Mouse (Mus musculus) limb, embryonic 10.5 days (tissue): ENCODE measurements around the gene Lin7c. TPM values are rescaled to one million over a fixed set of nuclear protein-coding genes. Genes with fewer than 3 reads are reported as not detected.

Source experiments
- DNase-seq: peaks from one replicate; pipeline ENCODE4 v3.0.0-alpha.2; 2017; ENCODE audit warnings: low spot score
- H3K27ac ChIP-seq: fragments of 300-500 bp; sonication (generic); 2 replicates; pipeline ENCODE4 v1.5.1; 2016; ENCODE audit warnings: mild to moderate bottlenecking
- H3K27me3 ChIP-seq: fragments of 300-500 bp; sonication (generic); 2 replicates; pipeline ENCODE4 v1.6.1; 2016; ENCODE audit warnings: low read depth, mild to moderate bottlenecking; ENCODE audit not compliant: poor library complexity, severe bottlenecking
- H3K36me3 ChIP-seq: fragments of 300-500 bp; sonication (generic); 2 replicates; pipeline ENCODE4 v1.6.1; 2016; ENCODE audit warnings: mild to moderate bottlenecking, moderate library complexity
- H3K4me1 ChIP-seq: fragments of 300-500 bp; sonication (generic); 2 replicates; pipeline ENCODE4 v1.6.1; 2016
- H3K4me3 ChIP-seq: fragments of 300-500 bp; sonication (generic); 2 replicates; pipeline ENCODE4 v1.5.1; 2016; ENCODE audit warnings: mild to moderate bottlenecking, moderate library complexity
- H3K9me3 ChIP-seq: fragments of 300-500 bp; sonication (generic); replicated peaks from 2 replicates; pipeline ENCODE4 v1.6.1; 2016; ENCODE audit warnings: mild to moderate bottlenecking
- WGBS: fragments of 180-500 bp; shearing (Covaris S2); methylation state at CpG from one replicate; pipeline ENCODE4 v1.1.7; 2016; 5-methylcytosine and 5-hydroxymethylcytosine counted together
- polyA plus RNA-seq: library from polyadenylated mRNA; unstranded; fragments of >200 nt; fragmentation: Nextera tagmentation; extraction: Ambion mirVana; gene quantifications from 2 replicates; pipeline ENCODE4 v1.2.1, GENCODE M21; 2016

Gene Lin7c
- polyA plus RNA-seq, 1 experiment from 2014 or later: 68.9 TPM

DNA sequence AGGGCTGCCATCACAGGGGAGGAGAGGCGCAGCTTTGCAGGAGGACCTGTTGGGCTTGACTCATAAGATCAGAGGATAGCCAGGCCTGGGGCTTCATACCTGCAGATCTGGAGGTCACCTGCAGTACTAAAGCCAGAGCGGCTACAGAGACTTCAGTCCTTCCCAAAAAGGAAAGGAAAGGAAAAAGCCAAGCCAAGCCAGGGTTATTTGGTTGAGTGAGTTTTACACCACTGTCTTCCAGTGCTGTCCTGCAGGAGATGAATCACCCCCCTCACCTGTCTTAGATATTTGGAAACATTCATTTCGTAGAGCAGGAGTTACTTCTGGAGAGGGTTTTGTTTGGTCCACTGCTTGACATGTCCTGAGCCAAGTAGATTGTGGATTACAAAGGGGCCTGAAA, 42.5 kb downstream of the Lin7c start:
- Histone ChIP-seq H3K4me3 (no peak overlapping the region), H3K9me3 (no peaks in the 10 kb centered on the region), H3K4me1 (peaks cover 36% of the 10 kb centered on the region), H3K36me3 (peaks cover 3% of the 10 kb centered on the region; the same call in 1 of the 2 replicates), H3K27ac (no peak overlapping the region), H3K27me3 (no peaks in the 10 kb centered on the region)
- DNase-seq: no peak
- WGBS: 68% methylated on average over 3 of the region's 3 CpGs

DNA sequence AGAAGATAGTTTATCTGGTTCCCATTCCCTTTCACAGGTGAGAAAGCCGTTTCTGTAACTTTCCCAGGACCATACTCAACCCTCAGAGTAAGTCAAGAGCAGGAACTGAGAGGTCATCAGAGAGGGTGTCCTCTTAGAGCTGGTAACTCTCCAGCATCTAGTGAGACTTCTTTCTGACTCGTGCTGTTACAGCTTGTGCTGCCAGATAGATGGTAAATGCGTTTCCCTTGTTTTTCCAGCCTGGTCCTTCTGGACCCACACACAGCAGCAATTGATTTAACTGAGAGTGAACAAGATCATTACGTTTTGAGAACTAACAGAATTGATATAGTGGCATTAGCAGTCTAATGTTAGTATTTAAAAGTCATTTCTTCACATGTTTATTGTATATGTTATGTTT, 43.4 kb downstream of the Lin7c start:
- Histone ChIP-seq H3K27ac (no peak overlapping the region), H3K9me3 (no peaks in the 10 kb centered on the region)
- WGBS: 75% methylated on average over 4 of the region's 4 CpGs

DNA sequence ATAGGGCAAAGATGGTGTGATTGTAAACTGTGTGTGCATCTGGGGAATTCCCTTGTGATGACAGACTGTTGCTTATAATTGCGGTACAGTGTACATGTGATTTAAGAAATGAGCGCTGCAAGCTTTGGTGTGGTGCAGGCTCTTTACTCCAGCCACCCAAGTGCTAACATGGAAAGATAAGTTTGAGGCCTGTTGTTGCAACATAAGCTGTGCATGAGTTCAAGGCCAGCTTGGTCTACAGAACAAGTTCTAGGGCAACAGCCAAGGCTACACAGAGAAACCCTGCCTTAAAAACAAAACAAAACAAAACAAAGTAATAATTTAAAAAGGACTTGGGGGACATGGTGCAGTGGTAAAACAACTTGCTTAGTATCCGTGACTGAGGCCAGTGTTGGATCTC, 44.5 kb downstream of the Lin7c start:
- peaks cover 5% of the 10 kb centered on the region; the same call in 1 of the 2 replicates for H3K36me3 ChIP-seq
- H3K27ac ChIP-seq: no peak overlapping the region
- DNase-seq: no peak
- H3K27me3 ChIP-seq: no peaks in the 10 kb centered on the region
- H3K4me3 ChIP-seq: no peak overlapping the region
- no peaks in the 10 kb centered on the region for H3K9me3 ChIP-seq
- peaks cover 30% of the 10 kb centered on the region for H3K4me1 ChIP-seq
- WGBS: 93% methylated on average over 3 of the region's 3 CpGs

More for the DNA sequence above, 43.4 kb downstream of the Lin7c start:
- DNase-seq: no peak
- Histone ChIP-seq H3K27me3 (no peaks in the 10 kb centered on the region), H3K36me3 (peaks cover 5% of the 10 kb centered on the region; the same call in 1 of the 2 replicates), H3K4me1 (peaks cover 32% of the 10 kb centered on the region), H3K4me3 (no peak overlapping the region)

- Histone ChIP-seq H3K4me3 (no peak overlapping the region), H3K4me1 (peaks cover 30% of the 10 kb centered on the region), H3K9me3 (no peaks in the 10 kb centered on the region), H3K36me3 (0 out of 2 replicates have a peak, but pooled peaks cover 2% of the 10 kb centered on the region), H3K27me3 (no peaks in the 10 kb centered on the region), H3K27ac (no peak overlapping the region)
- WGBS: 87% methylated on average over 11 of the region's 11 CpGs
- no peak for DNase-seq
These were observed 45.2 kb downstream of the Lin7c start for GRCm38 (mm10) chr2:109935754-109936409.

DNA sequence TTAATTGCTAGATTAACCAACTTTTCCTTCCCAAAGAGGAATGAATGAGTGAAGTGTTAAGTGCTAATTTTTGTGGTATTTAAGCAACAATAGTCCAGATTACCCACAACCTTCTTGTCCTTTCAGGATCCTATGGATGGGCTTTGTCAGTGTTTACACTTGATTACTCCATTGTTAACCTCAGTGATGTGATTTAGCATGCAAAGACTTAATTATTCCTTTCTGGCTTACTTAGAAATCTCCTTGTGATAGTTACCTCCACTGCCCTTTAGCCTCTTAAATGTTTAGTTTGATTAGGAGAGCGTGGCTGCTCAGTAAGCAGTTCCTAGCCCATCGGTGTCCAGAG, 45.7 kb downstream of the Lin7c start:
- no peak overlapping the region for H3K27ac ChIP-seq
- H3K36me3 ChIP-seq: 0 out of 2 replicates have a peak, but pooled peaks cover 2% of the 10 kb centered on the region
- H3K4me1 ChIP-seq: peaks cover 28% of the 10 kb centered on the region
- 51% methylated on average over 2 of the region's 2 CpGs for WGBS
- no peak overlapping the region for H3K4me3 ChIP-seq
- H3K9me3 ChIP-seq: no peaks in the 10 kb centered on the region
- DNase-seq: no peak
- no peaks in the 10 kb centered on the region for H3K27me3 ChIP-seq

GRCm38 (mm10) chr2:109941973-109942444, 51.4 kb downstream of the Lin7c start:
- peaks cover 4% of the 10 kb centered on the region; the same call in 1 of the 2 replicates for H3K4me1 ChIP-seq
- 16% methylated on average over 5 of the region's 5 CpGs for WGBS
- no peak overlapping the region for H3K27ac ChIP-seq
- no peaks in the 10 kb centered on the region for H3K27me3 ChIP-seq
- H3K4me3 ChIP-seq: no peak overlapping the region
- H3K36me3 ChIP-seq: 0 out of 2 replicates have a peak, but pooled peaks cover 2% of the 10 kb centered on the region
- no peaks in the 10 kb centered on the region for H3K9me3 ChIP-seq
- DNase-seq: no peak

DNA sequence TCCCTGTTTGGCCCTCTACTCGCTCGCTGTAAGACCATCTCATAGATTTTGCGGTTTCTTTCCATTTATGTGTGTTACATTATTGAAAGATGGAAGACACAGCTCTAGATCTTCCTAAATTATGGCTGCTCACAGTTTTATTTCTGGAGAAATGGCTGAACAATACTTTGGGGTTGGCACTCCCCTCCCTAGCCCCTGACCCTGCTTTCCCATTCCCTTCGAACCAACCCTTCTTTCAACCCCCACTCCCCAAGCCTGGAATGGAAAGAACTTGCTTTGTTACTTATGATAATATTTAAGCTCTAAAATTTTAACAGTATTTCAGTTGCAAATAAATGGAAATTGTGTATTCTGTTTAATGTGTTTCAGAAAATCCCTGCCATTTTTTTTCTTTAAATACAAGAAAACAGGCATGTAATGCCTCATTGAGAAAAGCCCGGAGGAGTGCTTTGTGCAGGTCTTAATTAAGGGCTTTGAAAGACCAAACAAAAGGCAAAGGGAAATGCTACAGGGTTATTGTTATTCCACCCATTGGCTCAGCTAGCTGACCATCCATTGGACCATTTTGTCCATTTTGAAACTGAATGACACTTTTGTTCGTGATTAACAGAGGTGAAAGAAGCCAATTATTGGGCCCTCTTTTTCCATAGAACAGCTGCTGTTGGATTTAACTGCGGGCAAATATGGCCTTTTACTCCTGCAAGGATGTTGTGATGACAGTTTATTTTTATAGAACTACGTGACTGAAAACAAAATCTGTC, 52.3 kb downstream of the Lin7c start:
- Histone ChIP-seq H3K9me3 (no peaks in the 10 kb centered on the region), H3K36me3 (0 out of 2 replicates have a peak, but pooled peaks cover 2% of the 10 kb centered on the region), H3K27me3 (no peaks in the 10 kb centered on the region), H3K4me3 (no peak overlapping the region), H3K27ac (no peak overlapping the region), H3K4me1 (peaks cover 4% of the 10 kb centered on the region; the same call in 1 of the 2 replicates)
- 82% methylated on average over 8 of the region's 8 CpGs for WGBS
- no peak for DNase-seq

- no peaks in the 10 kb centered on the region for H3K9me3 ChIP-seq
- no peak overlapping the region for H3K27ac ChIP-seq
- WGBS: 86% methylated on average over 9 of the region's 9 CpGs
- H3K4me3 ChIP-seq: no peak overlapping the region
- no peaks in the 10 kb centered on the region for H3K36me3 ChIP-seq
- peaks cover 4% of the 10 kb centered on the region; the same call in 1 of the 2 replicates for H3K4me1 ChIP-seq
- no peaks in the 10 kb centered on the region for H3K27me3 ChIP-seq
- no peak for DNase-seq
These were observed 54.3 kb downstream of the Lin7c start for GRCm38 (mm10) chr2:109944995-109945394.

- no peaks in the 10 kb centered on the region for H3K27me3 ChIP-seq
- peaks cover 4% of the 10 kb centered on the region; the same call in 1 of the 2 replicates for H3K4me1 ChIP-seq
- no peak for DNase-seq
- H3K4me3 ChIP-seq: no peak overlapping the region
- H3K36me3 ChIP-seq: no peaks in the 10 kb centered on the region
- no peaks in the 10 kb centered on the region for H3K9me3 ChIP-seq
- no peak overlapping the region for H3K27ac ChIP-seq
- WGBS: 94% methylated on average over 4 of the region's 4 CpGs
These were observed 54.9 kb downstream of the Lin7c start for GRCm38 (mm10) chr2:109945532-109945931.

GRCm38 (mm10) chr2:109946426-109946825, 55.8 kb downstream of the Lin7c start:
- Histone ChIP-seq H3K4me3 (no peak overlapping the region), H3K36me3 (no peaks in the 10 kb centered on the region), H3K4me1 (peaks cover 4% of the 10 kb centered on the region; the same call in 1 of the 2 replicates), H3K9me3 (no peaks in the 10 kb centered on the region), H3K27me3 (no peaks in the 10 kb centered on the region), H3K27ac (no peak overlapping the region)
- DNase-seq: no peak
- 95% methylated on average over 6 of the region's 6 CpGs for whole genome bisulfite sequencing

- H3K27ac ChIP-seq: no peak overlapping the region
- no peaks in the 10 kb centered on the region for H3K36me3 ChIP-seq
- H3K4me1 ChIP-seq: 0 out of 2 replicates have a peak, but pooled peaks cover 5% of the 10 kb centered on the region
- DNase-seq: no peak
- H3K9me3 ChIP-seq: no peaks in the 10 kb centered on the region
- no peak overlapping the region for H3K4me3 ChIP-seq
- no peaks in the 10 kb centered on the region for H3K27me3 ChIP-seq
These were observed 58.9 kb downstream of the Lin7c start for GRCm38 (mm10) chr2:109949519-109949918.

DNA sequence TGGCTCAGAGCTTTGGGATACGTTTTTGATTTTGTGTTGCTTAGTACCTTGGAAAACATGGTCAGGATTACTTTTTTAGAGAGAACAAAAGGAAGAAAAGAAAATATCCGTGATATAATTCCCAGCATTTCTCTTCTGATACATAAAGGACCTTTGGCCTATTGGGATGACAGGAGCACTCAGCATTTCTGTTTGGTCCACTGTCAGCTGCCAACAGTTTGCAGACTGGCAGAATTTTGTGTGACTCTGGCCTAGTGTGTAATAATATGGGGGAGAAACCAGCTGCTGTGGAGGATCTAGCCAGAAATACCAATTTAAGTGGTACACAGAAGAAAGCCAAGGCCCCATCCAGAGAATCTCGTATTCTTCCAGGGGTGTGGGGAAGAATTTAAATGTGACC, 59.7 kb downstream of the Lin7c start:
- no peak for DNase-seq
- Histone ChIP-seq H3K27ac (no peak overlapping the region), H3K9me3 (no peaks in the 10 kb centered on the region), H3K4me1 (0 out of 2 replicates have a peak, but pooled peaks cover 5% of the 10 kb centered on the region), H3K4me3 (no peak overlapping the region), H3K27me3 (no peaks in the 10 kb centered on the region), H3K36me3 (no peaks in the 10 kb centered on the region)
- WGBS: 87% methylated on average over 3 of the region's 3 CpGs
